Mouse (Mus musculus): ENCODE measurements around the gene Thada.

GRCm38 (mm10) chr17:84353902-84354311, 112.1 kb downstream of the Thada start:
- no peak for TF ChIP-seq CTCF (IDR thresholded peaks at IDR 0.05)
- no peak for TF ChIP-seq EP300 (IDR thresholded peaks at IDR 0.05)
